Mouse (Mus musculus) kidney, embryonic 16.5 days (tissue): ENCODE results near the gene Etfb. TPM values are rescaled to one million over a fixed set of nuclear protein-coding genes. Genes with fewer than 3 reads are reported as not detected.

Source experiments
- ATAC-seq: fragments of 200-750 bp; cut with Nextera tagmentation; 2 replicates; pipeline ENCODE4 v1.8.0; 2017; ENCODE audit warnings: moderate TSS enrichment; ENCODE audit not compliant: low FRiP score, low TSS enrichment
- H3K27ac ChIP-seq: fragments of 300-500 bp; sonication (generic); 2 replicates; pipeline ENCODE4 v1.5.1; 2014; ENCODE audit warnings: low read length
- H3K27me3 ChIP-seq: fragments of 300-500 bp; sonication (generic); 2 replicates; pipeline ENCODE4 v1.6.1; 2014; ENCODE audit warnings: low read length, control low read depth, mixed read lengths; ENCODE audit not compliant: insufficient read depth
- H3K36me3 ChIP-seq: fragments of 300-500 bp; sonication (generic); 2 replicates; pipeline ENCODE4 v1.6.1; 2014; ENCODE audit warnings: low read length, control low read depth, mixed read lengths; ENCODE audit not compliant: insufficient read depth
- H3K4me1 ChIP-seq: fragments of 300-500 bp; sonication (generic); 2 replicates; pipeline ENCODE4 v1.6.1; 2014; ENCODE audit warnings: low read length, control low read depth, mixed read lengths; ENCODE audit not compliant: insufficient read depth
- H3K4me2 ChIP-seq: fragments of 300-500 bp; sonication (generic); replicated peaks from 2 replicates; pipeline ENCODE4 v1.6.1; 2014; ENCODE audit warnings: low read depth, low read length
- H3K4me3 ChIP-seq: fragments of 300-500 bp; sonication (generic); 2 replicates; pipeline ENCODE4 v1.5.1; 2014; ENCODE audit warnings: mild to moderate bottlenecking, low read length
- H3K9ac ChIP-seq: fragments of 300-500 bp; sonication (generic); replicated peaks from 2 replicates; pipeline ENCODE4 v1.6.1; 2014; ENCODE audit warnings: low read length
- H3K9me3 ChIP-seq: fragments of 300-500 bp; sonication (generic); 2 replicates; pipeline ENCODE4 v1.6.1; 2016; ENCODE audit warnings: low read length, control low read depth
- WGBS: fragments of 180-500 bp; shearing (Covaris S2); extraction: QIAGEN DNeasy Blood & Tissue Kit; methylation state at CpG from one replicate; pipeline ENCODE4 v1.1.7; 2014; 5-methylcytosine and 5-hydroxymethylcytosine counted together
- polyA plus RNA-seq: library from polyadenylated mRNA; unstranded; fragments of >200 nt; fragmentation: Nextera tagmentation; extraction: Ambion mirVana; gene quantifications from 2 replicates; pipeline ENCODE4 v1.2.1, GENCODE M21; 2015

Gene Etfb
- polyA plus RNA-seq, 1 experiment from 2014 or later, result 436 TPM

GRCm38 (mm10) chr7:43443126-43443916 lies 562 bp upstream of the Etfb start:
- under 1% methylated on average over 36 of the region's 36 CpGs for WGBS
- H3K4me1 ChIP-seq, result peaks cover 20% of the 10 kb centered on the region

GRCm38 (mm10) chr7:43447801-43448200 lies 3.9 kb downstream of the Etfb start:
- Histone ChIP-seq H3K4me1 (peaks cover 14% of the 10 kb centered on the region), H3K27me3 (no peaks in the 10 kb centered on the region), H3K9me3 (no peaks in the 10 kb centered on the region), H3K27ac (no peak overlapping the region), H3K36me3 (peaks cover 14% of the 10 kb centered on the region), H3K4me3 (no peak overlapping the region), H3K9ac (no peak overlapping the region), H3K4me2 (no peak overlapping the region)
- ATAC-seq, result no peak
- 83% methylated on average over 4 of the region's 4 CpGs for WGBS

More at GRCm38 (mm10) chr7:43443126-43443916, 562 bp upstream of the Etfb start:
- peak; percentile 95 for ATAC-seq
- peak overlapping the region; percentile 94 for H3K4me2 ChIP-seq
- H3K9me3 ChIP-seq, result no peaks in the 10 kb centered on the region
- peak overlapping the region; percentile 100 for H3K27ac ChIP-seq
- peak overlapping the region; percentile 72 for H3K4me3 ChIP-seq
- H3K36me3 ChIP-seq, result 0 out of 2 replicates have a peak, but pooled peaks cover 3% of the 10 kb centered on the region
- H3K27me3 ChIP-seq, result no peaks in the 10 kb centered on the region
- peak overlapping the region; percentile 78 for H3K9ac ChIP-seq

GRCm38 (mm10) chr7:43448246-43448645 lies 4.4 kb downstream of the Etfb start:
- 87% methylated on average over 3 of the region's 3 CpGs for WGBS
- Histone ChIP-seq H3K27me3 (no peaks in the 10 kb centered on the region), H3K9ac (no peak overlapping the region), H3K4me1 (peaks cover 11% of the 10 kb centered on the region), H3K4me3 (no peak overlapping the region), H3K4me2 (no peak overlapping the region), H3K36me3 (peaks cover 19% of the 10 kb centered on the region), H3K9me3 (no peaks in the 10 kb centered on the region), H3K27ac (no peak overlapping the region)
- no peak for ATAC-seq

DNA sequence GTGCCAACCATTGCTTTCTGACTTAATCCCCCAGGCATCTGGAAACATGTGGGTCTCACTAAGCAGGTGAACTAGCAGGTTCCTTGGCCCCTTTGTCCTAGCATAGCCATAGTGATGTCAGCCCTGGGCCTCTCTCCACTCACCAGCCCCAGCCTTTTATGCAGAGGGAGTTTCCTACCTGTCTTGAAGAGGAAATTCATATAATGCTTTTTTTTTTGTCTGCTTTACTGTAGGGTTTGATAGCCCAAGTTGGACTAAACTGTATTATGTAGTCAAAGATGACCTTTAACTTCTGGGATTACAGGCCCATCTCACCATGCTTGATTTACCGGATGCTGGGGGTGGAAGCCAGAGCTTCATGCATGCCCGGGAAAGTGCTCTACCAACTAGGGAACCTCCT lies 5.9 kb downstream of the Etfb start:
- ATAC-seq, result no peak
- Histone ChIP-seq H3K4me3 (no peak overlapping the region), H3K27me3 (no peaks in the 10 kb centered on the region), H3K4me2 (no peak overlapping the region), H3K9me3 (no peaks in the 10 kb centered on the region), H3K36me3 (peaks cover 34% of the 10 kb centered on the region), H3K4me1 (peaks cover 3% of the 10 kb centered on the region), H3K27ac (no peak overlapping the region), H3K9ac (no peak overlapping the region)
- WGBS, result 94% methylated on average over 2 of the region's 2 CpGs

GRCm38 (mm10) chr7:43451726-43452125 lies 7.8 kb downstream of the Etfb start:
- no peaks in the 10 kb centered on the region for H3K27me3 ChIP-seq
- H3K27ac ChIP-seq, result no peak overlapping the region
- H3K36me3 ChIP-seq, result peaks cover 53% of the 10 kb centered on the region
- ATAC-seq, result no peak
- no peaks in the 10 kb centered on the region for H3K4me1 ChIP-seq
- H3K4me3 ChIP-seq, result no peak overlapping the region
- no peak overlapping the region for H3K4me2 ChIP-seq
- no peak overlapping the region for H3K9ac ChIP-seq
- no peaks in the 10 kb centered on the region for H3K9me3 ChIP-seq
- 97% methylated on average over 11 of the region's 11 CpGs for WGBS

GRCm38 (mm10) chr7:43452609-43453008 lies 8.7 kb downstream of the Etfb start:
- H3K4me2 ChIP-seq, result no peak overlapping the region
- H3K9ac ChIP-seq, result no peak overlapping the region
- H3K4me1 ChIP-seq, result no peaks in the 10 kb centered on the region
- ATAC-seq, result no peak
- no peaks in the 10 kb centered on the region for H3K27me3 ChIP-seq
- no peak overlapping the region for H3K27ac ChIP-seq
- H3K4me3 ChIP-seq, result no peak overlapping the region
- WGBS, result 52% methylated on average over 4 of the region's 4 CpGs
- no peaks in the 10 kb centered on the region for H3K9me3 ChIP-seq
- peaks cover 59% of the 10 kb centered on the region for H3K36me3 ChIP-seq

DNA sequence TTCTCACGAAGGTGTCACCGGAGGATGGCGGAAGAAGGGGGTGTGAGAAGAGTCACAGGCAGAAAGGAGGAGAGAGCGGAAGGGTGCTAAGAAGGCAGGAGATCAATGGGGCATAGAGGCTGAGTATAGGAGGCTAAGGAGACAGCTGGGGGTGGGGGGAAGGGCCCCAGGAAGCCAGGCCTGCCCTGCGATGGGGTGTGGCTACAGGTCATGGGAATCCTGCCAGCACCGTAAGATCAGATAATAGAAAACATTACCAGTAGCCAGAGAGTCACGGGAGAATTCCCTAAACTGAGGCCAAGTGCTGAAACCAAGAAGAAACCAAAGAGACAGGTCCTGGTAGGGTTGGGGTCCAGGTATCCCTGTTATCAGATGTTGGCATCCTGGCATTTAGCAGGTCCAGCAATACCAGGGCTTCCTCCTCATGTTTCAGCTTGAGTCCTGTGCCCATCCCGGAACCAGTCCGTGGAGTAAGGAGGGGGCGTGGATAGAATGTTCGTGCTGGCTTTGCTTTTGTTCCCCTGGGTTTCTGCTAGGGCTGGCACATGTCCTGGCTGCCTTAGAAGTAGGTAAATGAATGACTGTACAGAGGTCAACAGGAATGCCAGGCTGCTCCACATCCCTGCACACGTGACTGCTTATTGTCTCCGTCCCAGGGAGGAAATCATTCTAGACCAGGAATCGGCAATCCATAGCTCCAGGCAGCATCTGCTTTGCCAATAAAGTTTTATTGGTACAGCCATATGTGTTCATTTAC lies 9.9 kb downstream of the Etfb start:
- WGBS, result 74% methylated on average over 14 of the region's 14 CpGs
- H3K27me3 ChIP-seq, result no peaks in the 10 kb centered on the region
- no peak overlapping the region for H3K9ac ChIP-seq
- H3K4me2 ChIP-seq, result no peak overlapping the region
- no peaks in the 10 kb centered on the region for H3K9me3 ChIP-seq
- no peaks in the 10 kb centered on the region for H3K4me1 ChIP-seq
- peaks cover 63% of the 10 kb centered on the region for H3K36me3 ChIP-seq
- no peak for ATAC-seq
- H3K27ac ChIP-seq, result no peak overlapping the region
- no peak overlapping the region for H3K4me3 ChIP-seq

DNA sequence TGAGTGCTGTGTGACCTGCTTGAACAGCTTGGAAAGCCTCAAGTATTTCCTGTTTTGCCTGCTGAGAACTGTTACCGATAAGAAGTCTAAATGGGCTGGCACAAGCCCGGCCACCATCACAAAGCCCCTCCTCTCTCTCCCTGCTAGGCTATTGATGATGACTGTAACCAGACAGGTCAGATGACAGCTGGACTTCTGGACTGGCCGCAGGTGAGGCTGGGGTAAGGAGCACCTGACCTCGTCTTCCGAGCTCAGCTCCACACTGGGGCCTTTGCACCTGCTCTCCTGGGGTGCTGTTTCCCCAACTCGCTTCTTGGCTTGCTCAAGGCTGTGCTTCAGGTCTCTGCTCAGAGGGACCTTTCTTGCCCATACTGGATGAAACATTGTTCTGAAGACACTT lies 10.5 kb downstream of the Etfb start:
- Histone ChIP-seq H3K4me1 (no peaks in the 10 kb centered on the region), H3K27ac (no peak overlapping the region), H3K36me3 (peaks cover 63% of the 10 kb centered on the region), H3K27me3 (no peaks in the 10 kb centered on the region), H3K4me3 (no peak overlapping the region), H3K9me3 (no peaks in the 10 kb centered on the region), H3K9ac (no peak overlapping the region), H3K4me2 (no peak overlapping the region)
- no peak for ATAC-seq
- WGBS, result 78% methylated on average over 6 of the region's 6 CpGs

DNA sequence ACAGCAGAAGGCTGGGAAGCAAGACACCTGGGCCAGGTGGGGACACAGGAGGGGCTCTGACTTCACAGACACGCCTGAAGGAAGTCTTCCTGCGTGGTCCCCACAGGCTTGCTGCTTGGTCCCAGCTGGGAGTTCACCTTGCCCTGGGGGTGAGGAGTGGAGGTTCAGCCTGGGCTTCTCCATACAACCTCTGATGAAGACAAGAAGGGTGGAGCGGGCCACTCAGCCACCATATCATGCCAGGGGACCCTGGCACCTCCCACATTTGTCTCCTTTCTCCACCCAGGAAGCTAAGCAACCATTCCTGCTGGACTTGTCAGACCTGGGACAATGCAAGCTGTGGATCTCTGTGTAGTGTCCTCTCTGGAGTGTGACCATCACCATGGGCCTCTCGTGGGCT lies 19.0 kb downstream of the Etfb start, which contains the start of gene Vsig10l:
Gene Vsig10l, plus strand, starts transcription at position 301 of the 400 bp plus-strand sequence.
- Histone ChIP-seq H3K4me3 (no peak within 1 kb of the TSS), H3K4me2 (no peak within 1 kb of the TSS)
- WGBS, result 61% methylated on average over 4 of the region's 4 CpGs

DNA sequence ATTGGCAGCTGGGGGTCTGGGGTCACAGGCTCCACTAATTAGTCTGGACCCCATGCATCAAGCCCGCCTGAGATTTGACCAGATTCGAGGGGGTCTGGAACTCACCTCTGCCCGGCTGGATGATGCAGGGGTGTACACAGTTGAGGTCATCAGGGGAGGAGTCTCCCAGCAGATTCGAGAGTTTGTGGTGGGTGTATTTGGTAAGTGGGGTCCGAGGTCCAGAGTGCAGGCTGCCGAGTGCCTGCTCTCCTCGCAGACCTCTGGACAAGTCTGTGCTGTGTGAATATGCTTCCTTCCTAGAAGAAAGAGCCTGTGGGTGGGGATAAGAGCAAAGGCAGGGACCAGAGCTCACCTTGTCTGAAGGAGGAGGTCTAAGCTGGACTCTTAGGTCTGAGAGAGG lies 20.1 kb downstream of the Etfb start:
- no peak overlapping the region for H3K4me2 ChIP-seq
- H3K9me3 ChIP-seq, result no peaks in the 10 kb centered on the region
- H3K27ac ChIP-seq, result no peak overlapping the region
- H3K9ac ChIP-seq, result no peak overlapping the region
- no peaks in the 10 kb centered on the region for H3K36me3 ChIP-seq
- no peak overlapping the region for H3K4me3 ChIP-seq
- 74% methylated on average over 7 of the region's 7 CpGs for WGBS
- no peak for ATAC-seq
- H3K27me3 ChIP-seq, result 0 out of 2 replicates have a peak, but pooled peaks cover 3% of the 10 kb centered on the region
- H3K4me1 ChIP-seq, result peaks cover 11% of the 10 kb centered on the region

More for the DNA sequence above, 19.0 kb downstream of the Etfb start, which contains the start of gene Vsig10l:
- no peak for ATAC-seq
- Histone ChIP-seq H3K9me3 (no peaks in the 10 kb centered on the region), H3K36me3 (peaks cover 3% of the 10 kb centered on the region; the same call in 1 of the 2 replicates), H3K4me1 (peaks cover 11% of the 10 kb centered on the region), H3K9ac (no peak within 1 kb of the TSS), H3K27me3 (0 out of 2 replicates have a peak, but pooled peaks cover 3% of the 10 kb centered on the region), H3K27ac (no peak within 1 kb of the TSS)
